Mouse (Mus musculus): ENCODE results near the gene Asz1.

DNA sequence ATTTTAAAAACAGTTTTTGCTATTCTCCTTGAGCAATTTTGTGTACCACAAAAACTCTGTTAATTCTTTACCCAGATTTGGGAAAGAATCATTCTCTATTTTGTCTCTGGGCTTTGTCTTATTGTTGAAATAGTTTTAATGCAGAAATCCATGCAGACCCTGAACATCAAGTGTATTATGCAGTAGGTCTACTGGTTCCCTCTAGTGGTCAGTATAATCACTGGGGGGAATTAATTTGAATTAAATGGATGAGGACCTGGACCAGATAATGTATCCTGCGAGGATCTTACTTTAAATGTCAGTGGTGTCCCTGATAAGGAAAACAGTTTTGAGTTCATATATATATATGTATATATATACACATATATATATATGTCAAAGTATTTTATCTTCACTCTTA, 30.2 kb downstream of the Asz1 start:
- TF ChIP-seq CTCF (conservative IDR thresholded peaks at IDR 0.05; ENCODE audit: low read length) (peak; percentile 43), POU5F1 (IDR thresholded peaks at IDR 0.05; ENCODE audit: borderline replicate concordance, low read length) (no peak)

Data from E14TG2a.4 (cell line).